Mouse (Mus musculus) cerebellum, adult 2 months (tissue): ENCODE data around the gene Enox1. TPM values are rescaled to one million over a fixed set of nuclear protein-coding genes. Genes with fewer than 3 reads are reported as not detected.

ENCODE experiments used
- DNase-seq, 2 experiments: peaks; one replicate each; pipeline ENCODE4 v3.0.0; 2021
- H3K27ac ChIP-seq: fragments of 200-500 bp; 2 replicates; pipeline ENCODE4 v1.5.1; 2012; ENCODE audit warnings: low read length, control low read depth, inconsistent platforms; ENCODE audit not compliant: insufficient read depth
- H3K27me3 ChIP-seq: fragments of 200-500 bp; 2 replicates; pipeline ENCODE4 v1.6.1; 2012; ENCODE audit warnings: inconsistent platforms, mild to moderate bottlenecking, low read length, moderate library complexity; ENCODE audit not compliant: control insufficient read depth, insufficient read depth
- H3K4me1 ChIP-seq: fragments of 200-500 bp; 2 replicates; pipeline ENCODE4 v1.6.1; 2011; ENCODE audit warnings: low read length; ENCODE audit not compliant: control insufficient read depth, insufficient read depth
- H3K4me3 ChIP-seq: fragments of 200-500 bp; replicated peaks from 2 replicates; pipeline ENCODE3; 2011; ENCODE audit warnings: mild to moderate bottlenecking, low read depth, low read length, control low read depth; ENCODE audit not compliant: insufficient read depth
- CTCF ChIP-seq: fragments of 200-500 bp; IDR thresholded peaks from 2 replicates; pipeline ENCODE4 v1.5.1; 2011; ENCODE audit warnings: low read depth, mild to moderate bottlenecking, control low read depth, low read length, moderate library complexity, borderline replicate concordance; ENCODE audit not compliant: insufficient read depth
- POLR2A ChIP-seq: fragments of 200-500 bp; IDR thresholded peaks from 2 replicates; pipeline ENCODE4 v1.6.1; 2011; ENCODE audit warnings: low read length, control low read depth, borderline replicate concordance; ENCODE audit not compliant: insufficient read depth
- WGBS: fragments of 180-500 bp; shearing (Covaris S2); methylation state at CpG from one replicate; pipeline ENCODE4 v1.1.7; 2018; 5-methylcytosine and 5-hydroxymethylcytosine counted together
- polyA plus RNA-seq: library from polyadenylated mRNA; depleted of rRNA; stranded (reverse); fragments of >200 nt; gene quantifications from 2 replicates; pipeline ENCODE4 v1.2.3, GENCODE M21; 2012

The Enox1 gene
- polyA plus RNA-seq, 1 experiment = 15.2 TPM

- H3K27ac ChIP-seq = no peak overlapping the region
Measured at GRCm38 (mm10) chr14:77632466-77633171, 476.1 kb downstream of the Enox1 start.

GRCm38 (mm10) chr14:77633172-77633542, 476.6 kb downstream of the Enox1 start:
- H3K4me3 ChIP-seq = no peak overlapping the region
- WGBS = 90% methylated on average over 2 of the region's 2 CpGs
- H3K27me3 ChIP-seq = no peaks in the 10 kb centered on the region
- TF ChIP-seq CTCF (no peak), POLR2A (no peak)
- H3K4me1 ChIP-seq = no peaks in the 10 kb centered on the region
- DNase-seq = no peak
- no peak overlapping the region for H3K27ac ChIP-seq

More at GRCm38 (mm10) chr14:77632466-77633171, 476.1 kb downstream of the Enox1 start:
- 97% methylated on average over 10 of the region's 10 CpGs for WGBS
- H3K4me1 ChIP-seq = no peaks in the 10 kb centered on the region
- no peak for DNase-seq
- H3K4me3 ChIP-seq = no peak overlapping the region
- no peaks in the 10 kb centered on the region for H3K27me3 ChIP-seq
- TF ChIP-seq CTCF (no peak), POLR2A (no peak)

GRCm38 (mm10) chr14:77636931-77637330, 480.4 kb downstream of the Enox1 start:
- no peak for DNase-seq
- WGBS = 89% methylated on average over 6 of the region's 6 CpGs
- Histone ChIP-seq H3K4me1 (peaks cover 9% of the 10 kb centered on the region; the same call in 1 of the 2 replicates), H3K27me3 (no peaks in the 10 kb centered on the region), H3K4me3 (no peak overlapping the region), H3K27ac (no peak overlapping the region)
- TF ChIP-seq POLR2A (no peak), CTCF (no peak)

GRCm38 (mm10) chr14:77638148-77638547, 481.6 kb downstream of the Enox1 start:
- Histone ChIP-seq H3K27ac (no peak overlapping the region), H3K4me1 (peaks cover 9% of the 10 kb centered on the region; the same call in 1 of the 2 replicates), H3K27me3 (no peaks in the 10 kb centered on the region), H3K4me3 (no peak overlapping the region)
- WGBS = 84% methylated on average over 3 of the region's 3 CpGs
- DNase-seq = peak in 1 of 2 experiments; percentile 27
- TF ChIP-seq POLR2A = no peak
- TF ChIP-seq CTCF = no peak

GRCm38 (mm10) chr14:77638616-77639015, 482.1 kb downstream of the Enox1 start:
- H3K27me3 ChIP-seq = no peaks in the 10 kb centered on the region
- no peak for TF ChIP-seq POLR2A
- no peak for TF ChIP-seq CTCF
- peaks cover 9% of the 10 kb centered on the region; the same call in 1 of the 2 replicates for H3K4me1 ChIP-seq
- no peak overlapping the region for H3K27ac ChIP-seq
- WGBS = 97% methylated on average over 3 of the region's 3 CpGs
- H3K4me3 ChIP-seq = no peak overlapping the region
- no peak for DNase-seq

- WGBS = 13% methylated on average over 2 of the region's 2 CpGs
- H3K27ac ChIP-seq = no peak overlapping the region
- H3K27me3 ChIP-seq = no peaks in the 10 kb centered on the region
- DNase-seq = peak; percentile 93 to 96
- peaks cover 9% of the 10 kb centered on the region; the same call in 1 of the 2 replicates for H3K4me1 ChIP-seq
- TF ChIP-seq CTCF = no peak
- no peak for TF ChIP-seq POLR2A
- no peak overlapping the region for H3K4me3 ChIP-seq
Measured at GRCm38 (mm10) chr14:77639586-77639985, 483.0 kb downstream of the Enox1 start.

GRCm38 (mm10) chr14:77642314-77642713, 485.8 kb downstream of the Enox1 start:
- no peak for DNase-seq
- Histone ChIP-seq H3K4me3 (no peak overlapping the region), H3K27ac (no peak overlapping the region), H3K4me1 (peaks cover 9% of the 10 kb centered on the region), H3K27me3 (no peaks in the 10 kb centered on the region)
- 92% methylated on average over 6 of the region's 6 CpGs for WGBS
- TF ChIP-seq CTCF (no peak), POLR2A (no peak)

GRCm38 (mm10) chr14:77646196-77646595, 489.6 kb downstream of the Enox1 start:
- no peak for DNase-seq
- H3K27me3 ChIP-seq = no peaks in the 10 kb centered on the region
- peaks cover 3% of the 10 kb centered on the region; the same call in 1 of the 2 replicates for H3K4me1 ChIP-seq
- no peak overlapping the region for H3K4me3 ChIP-seq
- TF ChIP-seq POLR2A (no peak), CTCF (no peak)
- no peak overlapping the region for H3K27ac ChIP-seq
- 98% methylated on average over 2 of the region's 2 CpGs for WGBS
